Mouse (Mus musculus) effector memory CD4-positive, alpha-beta T cell, adult 7 months (primary cell): ENCODE measurements around the gene Ttbk2. TPM values are rescaled to one million over a fixed set of nuclear protein-coding genes. Genes with fewer than 3 reads are reported as not detected.

Experiments
- polyA plus RNA-seq: library from polyadenylated mRNA; unstranded; fragments of 100-300 nt; shearing (Covaris generic); gene quantifications from one replicate; pipeline ENCODE4 v1.2.1, GENCODE M21; 2017

Gene Ttbk2
- 6.4 TPM for polyA plus RNA-seq

GRCm38 (mm10) chr2:120850424-120851082 is at the start of gene Ttbk2:
Gene Ttbk2 (minus strand): TSS chr2:120850604.

GRCm38 (mm10) chr2:120849449-120850423 is 668 bp downstream of the Ttbk2 start, which contains the start of gene Cdan1:
Gene Cdan1 (minus strand): TSS chr2:120850128.

Other genes with a start within 250 kb of the Ttbk2 start
- gene Haus2, start 241.2 kb downstream of the Ttbk2 start, polyA plus RNA-seq = 21.6 TPM
- 16.2 TPM for gene Lrrc57, start 241.1 kb downstream of the Ttbk2 start, polyA plus RNA-seq
- 0.90 TPM for gene Stard9, start 221.5 kb downstream of the Ttbk2 start, polyA plus RNA-seq
- 18.7 TPM for gene Cdan1, start 476 bp downstream of the Ttbk2 start, polyA plus RNA-seq
- gene Ubr1, start 120.1 kb upstream of the Ttbk2 start, polyA plus RNA-seq = 46.8 TPM
- 21.4 TPM for gene Tmem62, start 126.4 kb upstream of the Ttbk2 start, polyA plus RNA-seq
- gene Ccndbp1, start 157.8 kb upstream of the Ttbk2 start, polyA plus RNA-seq = 110 TPM
- gene Epb42, start 186.5 kb upstream of the Ttbk2 start, polyA plus RNA-seq = 0.78 TPM
- gene Tgm5, start 235.2 kb upstream of the Ttbk2 start, polyA plus RNA-seq = not detected